ENCODE assay signal across 13 mouse cellular contexts in the genomic region with DNA sequence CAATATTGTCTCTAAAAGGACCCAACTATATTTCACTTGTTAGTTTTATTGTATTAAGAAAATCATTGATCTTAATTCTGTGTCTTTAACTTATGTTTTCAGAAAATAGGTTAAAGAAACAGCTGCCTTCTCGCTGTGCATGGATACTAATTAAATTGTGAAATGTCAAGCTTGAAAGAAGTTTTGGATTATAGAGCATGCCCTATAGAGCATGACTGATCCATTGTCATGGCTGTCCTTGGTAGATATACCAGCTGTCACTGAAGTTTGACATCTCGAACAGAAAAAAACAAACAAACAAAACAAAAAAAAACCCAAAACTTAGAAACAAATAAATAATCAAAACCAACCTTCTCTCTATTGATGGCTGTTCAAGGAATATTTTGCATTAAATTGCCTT.
"Had no signal": no experiment of that assay in that cellular context is flagged by ENCODE, and none has a peak within 500 bp of the region (broad histone marks: within the 10 kb centered on the region; RNA-seq: fewer than 3 reads in every experiment).

No protein-coding gene starts in this region.

- H3K4me3 ChIP-seq: kidney, embryonic 15.5 days; limb, embryonic 13.5 days; liver, embryonic 13.5 days had no signal

- H3K4me1 ChIP-seq: kidney, embryonic 15.5 days; limb, embryonic 13.5 days; liver, embryonic 13.5 days had no signal

- H3K9ac ChIP-seq: kidney, embryonic 15.5 days; limb, embryonic 13.5 days; liver, embryonic 13.5 days had no signal

- H3K36me3 ChIP-seq: kidney, embryonic 15.5 days; limb, embryonic 13.5 days; liver, embryonic 13.5 days had no signal

- H3K9me3 ChIP-seq: kidney, embryonic 15.5 days; limb, embryonic 13.5 days; liver, embryonic 13.5 days had no signal

- H3K27me3 ChIP-seq: kidney, embryonic 15.5 days; limb, embryonic 13.5 days; liver, embryonic 13.5 days had no signal

- DNase-seq: kidney, adult 11 months; kidney, adult 8-10 months; kidney, postnatal 10 days; kidney, postnatal 36 days; left cerebral cortex, postnatal 4 days; liver, embryonic 13.5 days; lung, adult 2 months; lung, postnatal 14 days; lung, postnatal 4 days; thymus, adult 18-20 months; thymus, postnatal 36 days had no signal

- H3K4me2 ChIP-seq: kidney, embryonic 15.5 days; limb, embryonic 13.5 days; liver, embryonic 13.5 days had no signal

- H3K27ac ChIP-seq: kidney, embryonic 15.5 days; limb, embryonic 13.5 days; liver, embryonic 13.5 days had no signal
